Mouse (Mus musculus): ENCODE measurements at regions not wholly inside any gene's neighbourhood (a gene's known extent, or its start where the extent isn't known, plus 50 kb on each side); places are given as distances from the start of the nearest gene placed in this dataset.

DNA sequence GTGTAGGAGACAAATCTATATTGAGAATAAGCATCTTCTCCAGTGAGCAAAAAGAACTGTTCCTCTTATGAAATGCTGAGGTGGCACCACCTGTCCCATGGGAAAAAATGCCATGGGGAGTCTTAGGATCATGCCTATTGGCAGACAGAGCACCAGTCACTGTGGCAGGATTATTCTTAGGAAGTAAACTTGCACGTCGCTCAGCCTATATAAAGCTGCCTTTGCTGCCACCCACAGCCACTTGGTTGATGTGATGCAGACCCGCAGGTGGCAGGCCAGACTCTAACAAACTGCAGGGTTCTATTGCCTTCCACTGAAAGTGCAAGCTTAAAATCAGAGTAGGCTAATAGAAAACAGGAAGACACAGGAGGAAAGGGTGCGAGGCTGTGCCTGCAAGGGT lies 126.7 kb downstream of the Gm826 start:
- no peak for ATAC-seq (ENCODE audit: poor library complexity, severe bottlenecking)

DNA sequence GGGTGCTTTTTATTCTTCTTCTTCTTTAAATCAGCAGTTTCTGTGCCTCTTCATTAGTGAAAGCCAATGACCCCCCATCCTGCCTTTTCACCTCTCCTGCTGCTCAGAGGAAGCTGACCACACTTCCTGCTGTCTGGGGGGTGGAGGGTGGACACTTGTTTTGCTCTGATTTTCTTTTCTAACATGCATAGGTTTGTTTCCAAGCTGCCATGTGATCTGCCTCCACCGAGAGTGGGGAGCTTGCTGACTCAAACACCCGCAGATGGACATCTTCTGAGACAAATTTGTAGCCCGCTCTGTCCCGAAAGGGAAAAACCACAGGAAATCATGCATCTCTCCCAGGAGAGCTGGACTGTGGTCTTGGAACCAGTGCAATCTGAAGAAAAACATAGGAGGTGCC lies 141.3 kb downstream of the Gm826 start:
- no peak for ATAC-seq (ENCODE audit: poor library complexity, severe bottlenecking)

DNA sequence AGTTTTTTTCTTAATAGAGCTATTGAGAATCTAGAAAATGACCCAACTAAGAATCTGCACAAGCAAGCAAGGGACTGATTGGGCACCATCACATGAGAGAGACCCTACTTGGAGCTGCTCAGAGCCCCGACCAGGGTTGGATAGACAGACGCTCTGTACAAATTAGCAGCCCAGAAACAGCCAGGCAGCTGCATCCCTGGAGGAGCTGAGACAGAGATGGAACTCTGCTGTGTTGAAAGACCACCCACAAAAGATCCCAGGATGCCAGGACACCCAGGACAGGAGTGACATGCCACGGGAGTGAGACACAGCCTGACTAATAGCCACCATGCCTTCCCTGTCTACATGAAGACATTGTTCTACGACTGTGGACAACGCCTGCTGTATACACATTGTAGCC lies 147.9 kb downstream of the Gm826 start:
- ATAC-seq (ENCODE audit: poor library complexity, severe bottlenecking) = no peak

GRCm38 (mm10) chr2:160170975-160171515 lies 162.9 kb downstream of the Gm826 start:
- ATAC-seq (ENCODE audit: poor library complexity, severe bottlenecking) = peak; percentile 90

GRCm38 (mm10) chr2:160158599-160159261 lies 175.2 kb downstream of the Gm826 start:
- no peak for ATAC-seq (ENCODE audit: poor library complexity, severe bottlenecking)

DNA sequence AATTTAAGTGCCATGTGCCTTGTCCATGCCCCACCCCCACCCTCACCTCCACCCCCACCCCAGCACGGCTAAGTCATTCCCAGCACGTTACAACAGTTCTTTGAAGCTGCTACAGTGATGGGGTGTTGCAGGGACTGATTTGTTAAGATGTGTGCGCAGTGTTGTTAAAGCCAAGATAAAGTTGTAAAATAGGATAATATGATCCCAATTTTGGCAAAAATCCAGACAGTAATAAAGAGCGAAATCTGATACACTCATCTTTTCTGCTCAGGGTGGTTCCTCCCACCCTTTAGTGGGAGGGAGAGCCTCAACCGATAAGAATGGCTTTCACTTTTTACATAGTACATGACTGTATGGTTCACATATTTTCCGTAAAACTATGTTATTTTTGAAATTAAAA lies 180.2 kb downstream of the Gm826 start:
- ATAC-seq (ENCODE audit: poor library complexity, severe bottlenecking) = no peak

DNA sequence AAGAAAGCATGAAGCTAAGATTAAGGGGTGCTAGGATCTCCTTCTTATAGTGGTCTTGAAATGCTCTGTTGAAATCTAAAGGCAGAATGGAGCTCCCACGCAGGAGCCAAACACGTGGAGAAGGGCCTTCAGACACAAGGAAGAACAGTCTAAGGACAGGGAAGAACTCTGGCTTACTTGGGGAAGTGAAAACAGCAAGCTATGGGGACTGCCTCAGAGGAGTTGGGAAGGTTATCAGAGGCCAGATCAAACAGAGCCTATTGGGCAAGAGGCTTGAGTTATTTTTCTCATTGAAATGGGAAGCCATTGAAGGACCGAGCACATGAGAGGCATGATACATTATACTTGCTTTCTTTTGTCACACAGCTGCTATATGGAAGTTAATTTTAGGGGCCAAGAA lies 181.9 kb downstream of the Gm826 start:
- ATAC-seq (ENCODE audit: poor library complexity, severe bottlenecking) = peak; percentile 95

DNA sequence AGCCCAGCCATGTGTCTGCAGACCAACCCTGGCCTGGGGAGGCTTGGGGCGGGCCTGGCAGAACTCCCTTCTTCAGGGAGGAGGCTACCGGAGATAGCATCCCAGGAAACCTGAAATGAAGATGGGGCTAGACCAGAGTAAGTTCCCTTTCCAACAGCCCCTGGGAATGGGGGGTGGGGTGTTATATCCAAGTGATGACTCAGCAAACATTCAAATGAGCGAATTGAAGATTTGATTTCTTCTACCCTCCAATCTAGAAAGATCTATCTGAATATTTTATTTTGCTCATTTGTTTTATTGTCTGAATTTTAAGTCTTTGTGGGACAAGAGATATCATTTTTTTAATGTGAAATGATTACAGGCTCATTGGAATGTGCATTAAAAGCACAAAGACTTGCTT lies 185.0 kb downstream of the Gm826 start:
- ATAC-seq (ENCODE audit: poor library complexity, severe bottlenecking) = no peak

- no peak for ATAC-seq (ENCODE audit: poor library complexity, severe bottlenecking)
These were observed 185.4 kb downstream of the Gm826 start for GRCm38 (mm10) chr2:160148516-160148915.

DNA sequence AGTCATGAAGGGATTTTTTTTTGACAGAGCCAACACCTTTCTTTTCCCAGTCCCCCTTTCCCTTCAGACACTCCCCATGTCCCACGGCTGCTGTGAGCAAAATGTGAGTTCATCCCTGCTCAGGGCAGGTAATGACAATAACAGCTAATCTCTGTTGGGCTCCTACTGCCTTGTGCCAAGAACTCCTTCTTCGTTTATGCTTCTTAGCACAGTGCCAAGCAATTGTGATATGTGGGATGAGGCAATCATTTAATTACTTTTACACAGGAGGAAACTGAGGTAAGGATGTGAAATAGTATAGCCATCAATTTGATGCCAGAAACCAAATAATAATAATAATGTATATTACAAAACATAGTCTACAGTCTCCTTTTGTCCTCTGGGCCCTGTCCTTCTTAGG lies 185.9 kb downstream of the Gm826 start:
- no peak for ATAC-seq (ENCODE audit: poor library complexity, severe bottlenecking)

DNA sequence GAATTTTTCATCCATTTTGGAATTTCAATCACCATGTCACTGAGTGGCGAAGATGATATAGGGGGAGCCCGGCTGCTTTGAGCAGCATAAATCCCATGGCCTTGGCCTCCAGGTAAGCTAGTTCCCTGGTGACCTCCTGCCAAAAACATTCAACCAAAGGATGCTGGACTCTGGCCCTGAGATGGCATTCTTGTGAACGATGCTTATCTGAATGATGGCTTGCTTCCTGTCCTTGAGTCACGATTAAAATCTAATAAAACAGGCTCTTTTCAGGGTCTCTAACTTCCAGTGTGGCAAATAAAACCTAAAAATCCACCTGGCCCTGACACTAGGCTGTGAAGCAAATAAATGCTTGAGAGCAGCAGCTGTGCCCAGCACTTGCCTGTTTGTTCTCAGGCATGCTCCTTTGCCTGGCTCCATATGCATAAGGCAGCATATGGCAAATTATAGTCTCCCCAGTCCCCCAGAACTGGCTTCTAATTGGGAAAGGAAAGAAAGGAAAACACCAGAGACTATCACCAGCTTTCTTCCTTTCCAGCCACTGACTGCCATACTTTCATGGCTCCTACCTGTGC lies 193.7 kb downstream of the Gm826 start:
- ATAC-seq (ENCODE audit: poor library complexity, severe bottlenecking) = no peak

- no peak for ATAC-seq (ENCODE audit: poor library complexity, severe bottlenecking)
These were observed 195.9 kb downstream of the Gm826 start for GRCm38 (mm10) chr2:160138091-160138490.

GRCm38 (mm10) chr2:160131797-160132196 lies 202.2 kb downstream of the Gm826 start:
- no peak for ATAC-seq (ENCODE audit: poor library complexity, severe bottlenecking)

DNA sequence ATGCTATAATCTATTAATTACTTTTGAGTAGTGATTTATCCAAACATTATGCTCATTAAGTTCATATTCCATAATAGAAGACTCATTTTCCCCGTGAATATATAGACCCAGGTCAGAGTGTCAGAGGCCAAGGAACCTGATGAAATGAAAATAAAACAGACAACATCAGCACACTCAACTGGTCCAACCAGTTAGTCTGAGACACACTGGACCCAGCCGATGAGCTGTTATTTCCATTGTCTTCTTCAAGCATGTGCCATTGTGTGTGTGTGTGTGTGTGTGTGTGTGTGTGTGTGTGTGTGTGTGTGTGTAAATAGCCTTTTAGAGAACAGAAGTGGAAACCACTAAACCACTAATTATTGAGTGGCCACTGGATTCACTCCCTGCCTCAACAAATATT lies 202.6 kb downstream of the Gm826 start:
- no peak for ATAC-seq (ENCODE audit: poor library complexity, severe bottlenecking)

DNA sequence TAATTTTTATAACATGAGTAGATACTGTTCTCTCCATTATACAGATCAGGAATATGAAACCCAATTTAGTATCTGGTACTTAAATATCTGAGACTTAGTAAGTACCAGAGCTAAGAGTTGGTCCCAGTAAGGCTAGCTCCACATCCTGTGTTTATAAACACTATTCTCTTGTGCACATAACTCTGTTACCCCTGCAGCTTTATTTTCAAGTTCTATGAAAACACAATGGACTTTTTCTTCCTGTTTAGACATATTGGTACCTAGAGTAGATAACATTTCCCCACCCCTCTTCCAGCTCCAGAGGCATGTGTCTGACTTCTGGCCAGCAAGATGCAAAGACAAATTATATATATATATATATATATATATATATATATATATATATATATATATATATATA lies 216.8 kb downstream of the Gm826 start:
- no peak for ATAC-seq (ENCODE audit: poor library complexity, severe bottlenecking)

- ATAC-seq (ENCODE audit: poor library complexity, severe bottlenecking) = no peak
These were observed 222.7 kb downstream of the Gm826 start for GRCm38 (mm10) chr2:160111176-160111692.

DNA sequence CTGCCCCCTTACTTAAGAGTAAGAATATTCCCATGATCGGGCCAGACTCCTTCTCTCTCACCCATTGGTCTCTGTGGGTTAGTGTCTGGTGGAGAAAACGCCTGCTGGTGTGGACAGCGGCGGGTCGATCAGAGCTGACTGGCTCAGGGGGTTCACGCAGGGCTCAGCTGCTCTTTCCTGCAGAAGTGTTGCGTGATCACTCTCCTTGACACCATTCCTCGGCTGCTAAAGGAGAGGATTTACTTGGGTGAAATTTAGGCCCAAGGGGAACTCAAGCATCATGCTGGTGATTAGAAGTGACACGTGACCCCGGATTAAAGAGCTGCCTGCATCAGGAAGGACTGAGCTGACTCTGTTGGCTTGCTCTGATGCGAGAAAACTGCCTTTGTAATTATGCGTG lies 240.9 kb downstream of the Gm826 start:
- no peak for ATAC-seq (ENCODE audit: poor library complexity, severe bottlenecking)

- no peak for ATAC-seq (ENCODE audit: poor library complexity, severe bottlenecking)
These were observed 248.0 kb downstream of the Gm826 start for GRCm38 (mm10) chr2:160085999-160086398.

DNA sequence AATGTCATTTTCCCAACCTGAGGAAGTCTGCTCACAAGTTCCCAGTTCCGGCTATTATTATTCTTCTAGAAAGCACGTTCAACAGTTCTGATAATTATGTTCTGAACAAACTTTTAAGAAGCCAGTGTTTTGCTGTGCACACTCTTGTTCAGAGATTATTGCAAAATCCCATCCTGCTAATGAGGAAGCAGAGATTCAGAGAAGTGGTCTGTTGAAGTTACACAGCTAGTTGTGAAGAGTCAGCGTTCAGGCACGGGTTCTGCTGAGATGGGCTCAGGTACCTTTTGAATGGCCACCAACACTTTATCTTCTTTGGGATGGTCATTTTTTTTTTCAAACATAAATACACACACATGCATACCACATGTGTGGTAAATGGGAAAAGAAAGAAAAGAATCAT lies 250.3 kb downstream of the Gm826 start:
- ATAC-seq (ENCODE audit: poor library complexity, severe bottlenecking) = peak; percentile 91

- ATAC-seq (ENCODE audit: poor library complexity, severe bottlenecking) = no peak
These were observed 251.8 kb downstream of the Gm826 start for GRCm38 (mm10) chr2:160082106-160082653.

- no peak for ATAC-seq (ENCODE audit: poor library complexity, severe bottlenecking)
These were observed 258.3 kb downstream of the Gm826 start for GRCm38 (mm10) chr2:160075694-160076093.

- ATAC-seq (ENCODE audit: poor library complexity, severe bottlenecking) = peak; percentile 90
These were observed 263.5 kb downstream of the Gm826 start for GRCm38 (mm10) chr2:160070441-160070840.
